Mouse (Mus musculus) c-Kit-positive CD71-positive TER-119-positive erythroid progenitor cells, embryonic 14.5 days (primary cell): ENCODE measurements at regions not wholly inside any gene's neighbourhood (a gene's known extent, or its start where the extent isn't known, plus 50 kb on each side); places are given as distances from the start of the nearest gene placed in this dataset.

Source experiments
- DNase-seq: peaks from one replicate; pipeline ENCODE4 v3.0.0-alpha.2; 2013; ENCODE audit warnings: low spot score

DNA sequence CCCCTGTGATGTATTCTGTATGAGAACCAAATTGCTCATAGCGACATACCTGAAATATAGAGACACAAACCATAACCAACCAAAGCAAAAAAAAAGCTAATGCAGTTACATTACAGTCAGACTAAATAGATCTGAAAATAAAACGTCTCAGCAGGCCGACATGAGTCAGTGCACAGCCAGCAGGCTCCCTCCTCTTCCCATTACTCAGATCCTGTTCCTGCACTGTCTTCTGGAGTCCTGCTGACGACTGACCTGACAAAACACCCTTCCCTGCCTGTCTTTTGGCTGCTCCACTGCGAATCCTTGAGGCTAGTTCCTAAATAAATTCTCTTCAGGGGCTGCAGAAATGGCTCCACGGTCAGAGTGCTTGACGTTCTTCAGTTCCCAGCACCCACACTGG, 61.3 kb upstream of the 1600014C23Rik start:
- DNase-seq, result no peak

DNA sequence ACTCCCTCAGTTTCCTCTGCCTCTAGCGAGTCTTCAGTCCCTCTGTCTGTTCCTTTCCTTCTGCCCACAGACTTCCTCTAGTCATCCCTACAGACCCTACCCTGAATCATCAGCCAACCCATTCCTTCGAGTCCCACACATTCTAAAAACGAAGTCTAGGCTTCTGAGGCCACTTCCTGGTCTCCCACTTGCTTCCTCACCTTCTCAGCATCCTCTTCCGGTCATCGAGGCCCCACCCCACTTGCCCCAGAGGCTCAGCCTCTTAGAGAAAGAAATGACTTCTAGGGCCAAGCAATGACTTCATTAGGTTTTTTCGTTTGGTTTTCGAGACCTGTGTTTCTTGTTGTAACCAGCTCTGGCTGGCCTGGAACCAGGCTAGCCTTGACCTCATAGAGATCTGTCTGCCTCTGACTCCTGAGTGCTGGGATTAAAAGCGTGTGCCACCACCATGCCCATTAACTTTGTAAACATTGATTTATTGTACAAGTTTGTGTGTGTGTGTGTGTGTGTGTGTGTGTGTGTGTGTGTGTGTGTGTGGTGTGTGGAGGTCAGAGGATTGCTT, 57.4 kb upstream of the 1600014C23Rik start:
- no peak for DNase-seq

DNA sequence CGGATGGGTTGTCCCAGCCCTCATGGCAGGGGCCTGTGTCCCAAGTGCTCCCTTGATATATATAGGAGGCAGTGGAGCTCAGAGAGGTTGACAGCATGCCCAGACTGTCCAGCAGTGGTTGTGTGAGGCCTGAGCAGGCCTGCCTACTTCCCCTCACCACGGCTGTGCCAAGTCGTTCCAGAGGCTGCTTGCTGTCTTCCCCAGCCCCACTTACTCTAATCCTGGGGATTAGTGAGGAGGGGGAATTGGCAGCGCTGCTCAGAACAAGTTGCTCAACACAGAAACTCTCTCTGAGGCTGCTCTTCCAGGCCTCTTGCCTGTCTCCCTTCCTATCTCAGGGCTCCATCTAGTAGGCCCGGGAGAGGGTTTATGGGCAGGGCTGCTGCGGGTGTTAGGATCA, 56.1 kb upstream of the 1600014C23Rik start:
- no peak for DNase-seq

DNA sequence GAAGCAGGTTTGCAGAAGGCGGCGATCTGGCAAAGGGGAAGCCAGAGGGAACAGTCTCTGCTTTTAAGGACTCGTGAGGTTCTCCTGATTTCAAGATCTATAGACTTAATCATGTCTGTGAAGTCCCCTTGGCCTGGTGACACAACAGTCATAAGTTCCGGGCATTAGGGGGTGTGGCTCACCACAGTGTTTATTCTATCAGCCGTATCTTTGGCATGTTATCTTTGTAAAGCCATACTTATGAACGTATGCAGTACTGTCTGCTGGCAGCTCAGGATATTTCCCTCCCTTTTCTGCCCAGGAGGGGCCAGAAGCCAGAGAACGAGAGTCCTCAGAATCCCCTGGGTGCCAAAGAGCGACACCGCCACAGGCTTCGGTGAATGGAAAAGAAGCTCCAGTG, 51.3 kb upstream of the 1600014C23Rik start:
- no peak for DNase-seq

DNA sequence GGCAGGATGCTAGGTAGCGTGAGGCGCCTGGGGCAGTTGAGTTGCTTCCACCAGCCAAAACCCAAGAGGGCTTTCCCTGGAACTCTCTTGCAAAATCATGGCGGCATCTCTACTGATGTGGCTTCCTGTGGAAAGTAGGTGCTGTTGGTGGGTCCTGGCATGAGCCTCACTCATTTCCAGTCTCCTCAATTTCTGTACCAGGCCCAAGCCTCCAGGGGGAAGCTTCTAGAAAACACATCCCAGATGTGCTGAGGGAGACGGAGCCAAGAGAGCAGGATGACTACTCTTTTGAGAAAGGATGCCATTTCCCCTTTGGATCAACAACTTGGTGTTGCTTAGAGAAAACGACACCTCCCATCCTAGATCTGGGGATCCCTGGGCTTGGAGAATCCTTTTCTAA, 50.9 kb upstream of the 1600014C23Rik start:
- DNase-seq, result no peak
